Mouse (Mus musculus) T-helper 1 cell (primary cell): ENCODE data around the gene Gpr160.

ENCODE experiments used
- in situ Hi-C: fragments of 300-600 bp; cut with MboI, MseI; formaldehyde crosslinking; loops from one replicate; pipeline ENCODE4 v1.15.1; 2025; ENCODE audit warnings: high pct_unique_total_duplicates

The Gpr160 gene

DNA sequence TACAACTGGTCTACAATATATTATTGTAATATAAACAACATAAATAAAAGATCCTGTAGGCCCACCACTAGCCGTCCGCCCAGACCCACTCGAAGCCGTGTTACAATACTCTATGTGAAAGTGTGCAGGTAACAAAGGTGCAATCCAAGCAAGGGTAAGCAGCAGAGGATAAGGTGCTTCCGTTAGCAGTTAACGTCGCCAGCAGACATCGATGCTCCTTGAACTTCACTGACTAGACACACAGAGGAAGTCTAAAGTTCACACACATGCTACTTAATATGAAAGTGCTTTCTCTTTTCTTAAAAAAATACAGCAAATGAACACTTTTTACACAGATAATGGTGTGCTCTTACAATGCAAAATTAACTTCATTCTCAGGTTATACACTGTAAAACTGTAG is 43.7 kb downstream of the Gpr160 start:
- in situ Hi-C loops: no loop called here

DNA sequence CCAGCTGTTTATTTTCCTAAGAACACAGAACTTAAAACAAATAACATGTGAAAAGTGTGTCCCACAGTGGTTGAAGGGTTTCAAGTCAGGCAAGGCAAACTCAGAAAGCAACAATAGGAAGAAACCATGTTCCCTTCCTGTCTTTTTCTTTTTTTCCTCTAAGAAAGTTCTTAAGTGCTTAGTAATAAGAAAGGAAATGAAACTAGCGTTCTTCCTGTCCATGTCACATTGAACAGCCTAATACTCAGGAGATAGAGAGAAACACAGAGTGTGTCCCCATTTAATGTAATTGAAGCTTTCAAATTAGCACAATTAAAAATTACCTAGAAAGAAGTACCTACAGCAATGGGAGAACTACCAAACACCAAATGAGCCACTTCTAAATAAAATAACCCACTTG is 48.9 kb downstream of the Gpr160 start:
- in situ Hi-C loops: no loop called here

DNA sequence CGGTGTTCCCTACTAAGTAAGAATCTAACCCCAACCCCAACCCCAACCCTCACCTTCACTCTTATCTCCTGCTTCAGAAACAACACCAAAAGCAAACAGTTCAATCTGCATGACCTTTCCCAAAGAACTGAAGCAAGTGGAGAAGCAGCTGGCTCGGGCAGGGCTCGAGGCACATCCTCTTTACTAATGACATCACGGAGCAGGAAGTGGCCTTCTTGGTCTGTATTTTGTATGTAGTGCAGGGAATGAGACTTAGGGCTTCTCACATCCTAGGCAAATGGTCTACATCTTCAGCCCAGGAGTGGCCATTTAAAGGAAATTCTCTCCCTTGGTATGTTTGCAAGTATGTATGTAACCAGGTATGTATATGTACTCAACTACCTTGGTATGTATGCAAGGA is 61.4 kb downstream of the Gpr160 start:
- in situ Hi-C loops: no loop called here

DNA sequence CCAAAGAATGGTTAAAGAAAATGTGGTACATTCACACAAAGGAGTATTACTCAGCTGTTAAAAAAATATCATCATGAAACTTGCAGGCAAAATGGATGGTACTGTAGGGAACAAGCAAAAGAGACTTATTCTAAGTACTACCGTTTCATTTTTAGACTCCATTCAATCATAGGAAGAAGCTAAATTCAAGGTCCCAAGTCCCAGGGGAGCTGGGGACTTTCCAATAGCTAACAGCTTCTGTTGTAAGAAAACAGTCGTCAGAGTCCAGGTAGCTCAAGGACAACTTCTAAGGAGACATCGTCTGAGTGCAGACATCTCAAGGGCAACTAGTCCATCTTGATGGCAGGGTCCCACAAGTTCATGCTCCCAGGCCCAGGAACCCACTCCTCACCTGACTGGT is 71.9 kb downstream of the Gpr160 start:
- in situ Hi-C loops: no loop called here

DNA sequence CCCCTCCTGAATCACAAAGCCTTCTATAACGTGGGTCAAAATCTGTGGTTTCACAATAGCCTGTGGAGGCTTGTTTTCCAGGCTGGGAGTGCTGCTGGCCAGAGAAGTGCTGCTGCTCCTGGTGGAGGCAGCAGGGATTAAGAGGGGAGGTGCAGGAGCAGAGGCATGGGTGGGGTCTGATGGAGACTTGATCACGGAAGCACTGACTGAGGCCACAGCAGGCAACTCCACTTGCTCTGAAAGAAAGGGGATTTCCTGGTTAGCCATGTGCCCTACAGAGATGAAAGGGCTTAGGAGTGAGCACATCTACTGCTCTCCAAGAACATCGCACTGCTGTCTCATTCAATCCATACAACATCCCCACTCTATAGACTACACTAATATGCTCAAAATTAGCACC is 74.1 kb downstream of the Gpr160 start:
- in situ Hi-C loops: no loop called here

DNA sequence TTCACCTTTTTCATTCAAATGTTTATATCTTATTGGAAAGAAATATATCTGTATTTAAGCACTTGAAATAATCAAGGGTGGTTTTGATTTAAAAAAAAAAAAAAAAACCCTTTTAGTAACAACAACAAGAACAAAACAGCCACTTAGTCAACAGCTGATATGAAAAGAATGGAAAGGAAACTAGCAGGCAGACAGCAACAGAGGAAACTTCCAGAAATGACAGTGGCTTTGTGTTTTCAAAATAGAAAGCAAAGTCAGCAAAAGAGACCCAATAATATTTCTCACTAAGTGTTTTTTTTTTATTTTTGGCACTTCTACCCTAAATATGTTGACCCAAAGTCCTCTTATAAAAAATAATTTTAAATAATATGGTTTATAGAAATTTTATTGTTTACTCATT is 78.6 kb downstream of the Gpr160 start:
- in situ Hi-C loops: no loop called here
